Mouse (Mus musculus) stomach, embryonic 14.5 days (tissue): ENCODE results near the gene Cebpa. TPM values are rescaled to one million over a fixed set of nuclear protein-coding genes. Genes with fewer than 3 reads are reported as not detected.

ENCODE experiments used
- ATAC-seq: fragments of 200-750 bp; cut with Nextera tagmentation; 2 replicates; pipeline ENCODE4 v1.8.0; 2017; ENCODE audit warnings: low read depth, moderate TSS enrichment; ENCODE audit not compliant: insufficient number of reproducible peaks, insufficient read depth, low FRiP score
- H3K27ac ChIP-seq: fragments of 300-500 bp; sonication (generic); 2 replicates; pipeline ENCODE4 v1.5.1; 2014; ENCODE audit warnings: mild to moderate bottlenecking, low read length, moderate library complexity, mixed read lengths
- H3K27me3 ChIP-seq: fragments of 300-500 bp; sonication (generic); 2 replicates; pipeline ENCODE4 v1.6.1; 2014; ENCODE audit warnings: low read length, control low read depth, mixed read lengths; ENCODE audit not compliant: control insufficient read depth, insufficient read depth
- H3K36me3 ChIP-seq: fragments of 300-500 bp; sonication (generic); 2 replicates; pipeline ENCODE4 v1.6.1; 2014; ENCODE audit warnings: mild to moderate bottlenecking, control low read depth, low read length, moderate library complexity, mixed read lengths; ENCODE audit not compliant: control insufficient read depth, insufficient read depth
- H3K4me1 ChIP-seq: fragments of 300-500 bp; sonication (generic); 2 replicates; pipeline ENCODE4 v1.6.1; 2014; ENCODE audit warnings: low read length, control low read depth, mixed read lengths; ENCODE audit not compliant: control insufficient read depth, insufficient read depth
- H3K4me2 ChIP-seq: fragments of 300-500 bp; sonication (generic); replicated peaks from 2 replicates; pipeline ENCODE4 v1.6.1; 2014; ENCODE audit warnings: low read depth, low read length, control low read depth
- H3K4me3 ChIP-seq: fragments of 300-500 bp; sonication (generic); 2 replicates; pipeline ENCODE4 v1.5.1; 2014; ENCODE audit warnings: low read depth, low read length, control low read depth
- H3K9ac ChIP-seq: fragments of 300-500 bp; sonication (generic); replicated peaks from 2 replicates; pipeline ENCODE4 v1.6.1; 2014; ENCODE audit warnings: low read depth, mild to moderate bottlenecking, control low read depth, low read length, moderate library complexity, mixed read lengths
- H3K9me3 ChIP-seq: fragments of 300-500 bp; sonication (generic); 2 replicates; pipeline ENCODE4 v1.6.1; 2016; ENCODE audit warnings: low read depth, low read length, control low read depth; ENCODE audit not compliant: control insufficient read depth
- WGBS: fragments of 180-500 bp; shearing (Covaris S2); extraction: QIAGEN DNeasy Blood & Tissue Kit; methylation state at CpG from one replicate; pipeline ENCODE4 v1.1.7; 2014; 5-methylcytosine and 5-hydroxymethylcytosine counted together
- polyA plus RNA-seq: library from polyadenylated mRNA; unstranded; fragments of >200 nt; fragmentation: Nextera tagmentation; extraction: Ambion mirVana; gene quantifications from 2 replicates; pipeline ENCODE4 v1.2.1, GENCODE M21; 2014

Cebpa gene
- 3.7 and 4.0 TPM in 2 replicates for polyA plus RNA-seq

DNA sequence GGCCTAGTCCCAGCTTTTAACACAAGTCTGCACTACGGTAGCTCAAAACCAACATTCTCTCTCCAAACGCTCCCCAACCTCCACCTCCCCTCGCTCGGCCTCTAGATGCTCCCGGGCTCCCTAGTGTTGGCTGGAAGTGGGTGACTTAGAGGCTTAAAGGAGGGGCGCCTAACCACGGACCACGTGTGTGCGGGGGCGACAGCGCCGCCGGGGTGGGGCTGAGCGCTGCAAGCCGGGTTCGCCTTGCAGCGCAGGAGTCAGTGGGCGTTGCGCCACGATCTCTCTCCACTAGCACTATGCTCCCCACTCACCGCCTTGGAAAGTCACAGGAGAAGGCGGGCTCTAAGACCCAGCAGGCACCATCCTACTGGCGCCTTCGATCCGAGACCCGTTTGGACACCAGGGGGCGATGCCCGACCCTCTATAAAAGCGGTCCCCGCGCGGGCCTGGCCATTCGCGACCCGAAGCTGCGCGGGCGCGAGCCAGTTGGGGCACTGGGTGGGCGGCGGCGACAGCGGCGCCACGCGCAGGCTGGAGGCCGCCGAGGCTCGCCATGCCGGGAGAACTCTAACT is at the start of gene Cebpa:
Gene Cebpa (plus strand): TSS at position 453 of the 573 bp plus-strand sequence.
- Histone ChIP-seq H3K9me3 (no peaks in the 10 kb centered on the region), H3K27ac (peak within 1 kb of the TSS; percentile 84), H3K27me3 (peaks cover 24% of the 10 kb centered on the region), H3K36me3 (no peaks in the 10 kb centered on the region), H3K4me2 (peak within 1 kb of the TSS; percentile 94), H3K4me3 (peak within 1 kb of the TSS; percentile 56), H3K4me1 (peaks cover 8% of the 10 kb centered on the region; the same call in 1 of the 2 replicates), H3K9ac (peak within 1 kb of the TSS; percentile 57)
- under 1% methylated on average over 50 of the region's 50 CpGs for WGBS
- peak; percentile 90 for ATAC-seq

DNA sequence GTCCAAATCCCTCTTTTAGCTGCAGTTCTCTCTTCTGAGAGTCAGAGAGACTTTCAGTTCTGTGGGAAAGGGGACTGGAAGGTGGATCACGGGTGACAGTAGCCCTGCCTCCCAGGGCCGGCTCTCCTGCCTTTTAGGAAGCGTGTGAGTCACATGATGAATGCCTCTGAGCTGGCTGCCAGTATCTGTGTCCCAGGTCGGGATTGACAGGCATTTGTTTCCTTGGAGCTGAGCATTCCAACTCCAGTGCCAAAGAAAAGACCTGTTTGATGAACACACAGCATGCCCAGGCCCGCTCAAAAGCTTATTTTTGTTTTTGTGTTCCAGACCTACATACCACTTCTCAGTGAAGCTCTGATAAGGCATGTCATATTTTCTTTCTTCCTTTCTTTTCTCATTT is 42.4 kb upstream of the Cebpa start:
- Histone ChIP-seq H3K27me3 (no peaks in the 10 kb centered on the region), H3K4me1 (peaks cover 3% of the 10 kb centered on the region; the same call in 1 of the 2 replicates), H3K4me3 (no peak overlapping the region), H3K9me3 (no peaks in the 10 kb centered on the region), H3K4me2 (no peak overlapping the region), H3K27ac (peak overlapping the region; percentile 27; the same call in 1 of the 2 replicates), H3K9ac (no peak overlapping the region), H3K36me3 (no peaks in the 10 kb centered on the region)
- 0 out of 2 replicates have a peak, but pooled peaks have one; percentile 23 for ATAC-seq
- WGBS, result 39% methylated on average over 5 of the region's 5 CpGs

DNA sequence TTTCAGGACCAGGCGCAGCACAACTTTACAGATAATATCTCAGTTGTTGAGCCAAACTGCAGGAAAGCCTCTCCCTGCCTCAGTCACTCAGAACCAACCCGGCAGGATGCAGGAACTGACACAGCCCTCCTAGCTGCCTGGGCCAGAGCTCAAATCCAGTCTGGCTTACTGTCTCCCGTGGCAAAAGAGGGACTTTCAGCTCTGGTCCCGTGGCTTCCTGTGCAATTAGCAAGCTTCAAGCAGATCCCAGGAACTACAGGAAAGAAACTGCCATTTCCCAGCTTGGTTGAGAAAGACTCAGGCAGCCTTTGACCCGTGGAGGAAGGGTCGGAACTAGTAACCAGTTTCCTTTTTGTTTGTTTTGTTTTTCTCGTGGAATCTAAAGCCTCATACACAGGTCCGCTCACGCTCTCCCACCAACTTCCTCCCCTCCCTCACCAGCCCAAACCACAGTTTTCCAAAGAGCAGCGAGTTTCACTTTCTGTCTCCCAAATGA is 38.2 kb upstream of the Cebpa start:
- Histone ChIP-seq H3K4me3 (no peak overlapping the region), H3K27me3 (no peaks in the 10 kb centered on the region), H3K9ac (no peak overlapping the region), H3K4me1 (peaks cover 3% of the 10 kb centered on the region; the same call in 1 of the 2 replicates), H3K36me3 (no peaks in the 10 kb centered on the region), H3K4me2 (peak overlapping the region; percentile 20; the same call in 1 of the 2 replicates), H3K27ac (peak overlapping the region; percentile 33; the same call in 1 of the 2 replicates), H3K9me3 (no peaks in the 10 kb centered on the region)
- 27% methylated on average over 10 of the region's 10 CpGs for WGBS
- ATAC-seq, result no peak

DNA sequence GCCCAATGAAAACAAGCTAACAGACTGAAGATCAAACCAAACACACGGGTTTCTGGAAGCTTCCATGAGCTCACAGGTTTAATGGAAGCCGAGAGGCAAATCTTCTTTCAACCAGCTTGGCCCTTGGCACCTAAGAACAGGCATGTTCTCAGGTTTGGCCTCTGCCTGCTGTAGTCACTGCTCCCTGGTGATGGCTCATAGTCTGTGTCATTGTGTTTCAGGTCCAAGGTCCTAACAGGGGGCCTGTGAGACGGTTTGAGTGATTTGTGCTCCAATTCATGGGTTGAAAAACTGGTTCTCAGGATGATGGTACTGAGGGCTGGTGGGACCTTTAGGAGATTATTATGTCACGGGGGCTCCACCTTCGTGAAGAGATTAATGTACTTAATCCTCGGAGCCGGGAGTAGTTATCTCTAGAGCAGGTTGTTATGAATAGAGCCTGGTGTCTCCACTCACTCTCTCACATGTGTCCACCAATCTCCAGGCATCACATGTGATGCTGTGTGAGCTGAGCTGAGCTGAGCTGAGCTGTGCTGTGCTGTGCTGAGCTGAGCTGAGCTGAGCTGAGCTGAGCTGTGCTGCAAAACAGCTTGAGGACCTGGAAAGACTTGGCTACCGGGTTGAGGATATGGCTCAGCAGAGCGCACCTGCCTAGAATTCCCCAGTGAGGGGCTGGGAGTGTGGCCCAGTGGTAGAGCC is 37.5 kb upstream of the Cebpa start:
- H3K9me3 ChIP-seq, result no peaks in the 10 kb centered on the region
- H3K4me1 ChIP-seq, result peaks cover 7% of the 10 kb centered on the region
- H3K4me3 ChIP-seq, result no peak overlapping the region
- ATAC-seq, result no peak
- H3K4me2 ChIP-seq, result 0 out of 2 replicates have a peak overlapping the region, but pooled peaks have one; percentile 20
- H3K36me3 ChIP-seq, result no peaks in the 10 kb centered on the region
- no peaks in the 10 kb centered on the region for H3K27me3 ChIP-seq
- no peak overlapping the region for H3K9ac ChIP-seq
- WGBS, result 57% methylated on average over 9 of the region's 9 CpGs
- H3K27ac ChIP-seq, result peak overlapping the region; percentile 33; the same call in 1 of the 2 replicates

DNA sequence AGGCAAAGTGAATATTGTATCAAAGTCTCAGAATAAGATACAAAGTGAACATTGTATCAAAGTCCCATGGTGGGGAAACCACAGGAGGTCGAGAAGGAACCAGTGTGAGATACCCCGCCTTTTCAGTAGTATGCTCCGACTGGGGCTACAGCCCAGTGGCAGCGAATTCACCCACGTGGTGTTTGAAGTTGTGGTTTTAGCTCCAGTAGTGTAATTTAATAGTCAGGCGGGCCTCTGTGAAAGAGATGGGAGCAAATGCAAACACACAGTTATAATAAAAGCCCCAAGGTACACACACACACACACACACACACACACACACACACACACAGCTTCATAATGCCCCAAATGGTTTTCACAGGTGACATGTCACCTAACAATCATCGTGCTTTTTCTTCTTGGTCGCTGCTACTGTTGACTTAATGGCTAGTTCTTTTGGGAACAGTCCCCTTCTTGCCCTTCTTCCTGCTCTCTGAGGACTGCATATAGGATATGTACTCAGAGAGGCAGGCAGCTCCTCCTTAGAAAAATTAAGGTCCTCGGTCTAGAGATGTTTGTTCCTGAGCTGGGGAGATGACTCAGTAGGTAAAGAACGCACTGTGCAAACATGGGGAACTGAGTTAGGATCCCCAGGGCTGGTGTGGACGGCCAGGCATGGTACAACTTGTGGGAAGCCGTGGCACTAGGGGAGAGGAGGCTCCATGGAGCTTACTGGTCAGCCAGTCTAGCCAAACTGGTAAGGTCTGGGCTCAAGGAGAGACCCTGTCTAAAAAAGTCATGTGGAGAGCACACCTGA is 34.3 kb upstream of the Cebpa start:
- WGBS, result 68% methylated on average over 12 of the region's 12 CpGs
- H3K4me3 ChIP-seq, result no peak overlapping the region
- peak; percentile 78 for ATAC-seq
- no peak overlapping the region for H3K27ac ChIP-seq
- H3K9me3 ChIP-seq, result no peaks in the 10 kb centered on the region
- H3K4me1 ChIP-seq, result peaks cover 11% of the 10 kb centered on the region
- no peak overlapping the region for H3K4me2 ChIP-seq
- no peaks in the 10 kb centered on the region for H3K27me3 ChIP-seq
- H3K9ac ChIP-seq, result no peak overlapping the region
- H3K36me3 ChIP-seq, result no peaks in the 10 kb centered on the region

DNA sequence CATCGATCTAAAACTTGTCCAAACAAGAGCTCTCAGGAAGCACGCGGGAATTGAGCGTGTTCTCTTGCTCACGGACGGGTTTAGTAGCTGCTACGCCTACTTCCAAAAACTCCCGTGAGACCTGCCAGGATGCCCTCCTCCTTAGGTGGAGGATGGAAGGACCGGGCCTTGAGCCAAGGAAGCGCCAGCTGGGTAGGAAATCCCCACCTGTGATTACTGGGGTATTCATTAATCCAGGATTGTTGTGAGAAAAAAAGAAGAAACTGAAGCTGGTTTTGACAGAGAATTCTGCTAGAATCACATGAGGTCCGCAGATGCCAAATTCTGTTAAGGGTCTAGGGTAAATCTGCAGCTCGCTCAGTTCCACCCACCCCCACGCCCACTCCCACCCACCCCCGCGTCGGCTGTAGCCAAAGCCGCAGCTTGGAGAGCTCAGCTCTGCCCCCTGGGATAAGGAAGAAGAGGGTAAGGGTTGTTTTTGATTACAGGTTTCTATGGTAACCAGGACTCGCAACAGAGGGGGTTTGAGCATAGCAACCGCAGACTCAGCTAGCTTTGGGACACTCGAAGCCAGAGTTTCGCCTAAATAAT is 32.7 kb upstream of the Cebpa start:
- H3K9me3 ChIP-seq, result no peaks in the 10 kb centered on the region
- H3K27ac ChIP-seq, result no peak overlapping the region
- H3K27me3 ChIP-seq, result no peaks in the 10 kb centered on the region
- peak overlapping the region; percentile 41 for H3K4me2 ChIP-seq
- H3K36me3 ChIP-seq, result no peaks in the 10 kb centered on the region
- H3K4me1 ChIP-seq, result peaks cover 9% of the 10 kb centered on the region
- H3K9ac ChIP-seq, result no peak overlapping the region
- ATAC-seq, result no peak
- WGBS, result 0% methylated on average over 21 of the region's 21 CpGs
- peak overlapping the region; percentile 12 for H3K4me3 ChIP-seq

DNA sequence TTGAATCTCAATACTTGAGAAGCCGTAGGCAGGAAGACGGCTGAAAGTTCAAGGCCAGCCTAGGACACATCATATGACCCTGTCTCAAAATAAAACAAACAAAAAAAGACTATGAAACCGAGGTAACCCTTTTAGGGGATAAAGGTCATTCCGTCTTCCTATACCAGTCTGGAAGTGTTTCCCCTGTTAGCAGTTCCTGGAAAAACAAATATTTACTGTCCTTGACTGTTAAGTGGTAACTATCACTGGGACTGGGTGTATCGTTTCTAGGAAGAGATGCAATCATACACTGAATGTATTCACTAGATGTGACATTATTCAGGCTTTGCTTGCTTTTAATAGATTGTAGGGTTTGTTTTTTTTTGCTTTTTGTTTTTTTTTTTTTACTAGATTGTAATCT is 28.5 kb upstream of the Cebpa start:
- Histone ChIP-seq H3K4me1 (peaks cover 9% of the 10 kb centered on the region; the same call in 1 of the 2 replicates), H3K27ac (no peak overlapping the region), H3K4me2 (no peak overlapping the region), H3K9me3 (no peaks in the 10 kb centered on the region), H3K36me3 (no peaks in the 10 kb centered on the region), H3K9ac (no peak overlapping the region), H3K27me3 (no peaks in the 10 kb centered on the region), H3K4me3 (no peak overlapping the region)
- 54% methylated on average over 5 of the region's 5 CpGs for WGBS
- ATAC-seq, result no peak
